Mouse (Mus musculus): ENCODE data around the gene Myo9b.

- no peak for TF ChIP-seq EP300 (optimal IDR thresholded peaks at IDR 0.05)
- no peak for TF ChIP-seq CTCF (IDR thresholded peaks at IDR 0.05; ENCODE audit: low read depth)
Measured at GRCm38 (mm10) chr8:71404011-71404410, 131.5 kb downstream of the Myo9b start.
